Mouse (Mus musculus) heart, postnatal 36 days (tissue): Measurements from ENCODE around the gene Socs3. TPM values are rescaled to one million over a fixed set of nuclear protein-coding genes. Genes with fewer than 3 reads are reported as not detected.

ENCODE experiments used
- DNase-seq, 2 experiments: peaks; one replicate each; pipeline ENCODE4 v3.0.0; 2021 to 2022
- intact Hi-C: fragments of 180-260 bp; cut with DNase I; formaldehyde crosslinking; loops from one replicate; pipeline ENCODE4 v1.15.1; 2025
- total RNA-seq, 2 experiments: library from RNA; stranded (reverse); gene quantifications; 2 replicates each; pipeline ENCODE4 v1.2.3; 2021

The Socs3 gene
- total RNA-seq, 2 experiments from 2014 or later, result 3.4 to 3.8 TPM

GRCm38 (mm10) chr11:117960601-117961000 lies 9.2 kb downstream of the Socs3 start:
- intact Hi-C loops, result no loop called here
- no peak for DNase-seq

- intact Hi-C loops, result no loop called here
- DNase-seq, result peak in 1 of 2 experiments; percentile 59
Measured at GRCm38 (mm10) chr11:117959741-117960381, 10.0 kb downstream of the Socs3 start.

- intact Hi-C loops, result no loop called here
- DNase-seq, result no peak
Measured at GRCm38 (mm10) chr11:117959166-117959565, 10.7 kb downstream of the Socs3 start.

- intact Hi-C loops, result no loop called here
- no peak for DNase-seq
Measured at GRCm38 (mm10) chr11:117958197-117958596, 11.7 kb downstream of the Socs3 start.

GRCm38 (mm10) chr11:117955621-117956020 lies 14.2 kb downstream of the Socs3 start:
- intact Hi-C loops, result no loop called here
- DNase-seq, result no peak

GRCm38 (mm10) chr11:117954819-117955218 lies 15.0 kb downstream of the Socs3 start:
- intact Hi-C loops, result no loop called here

GRCm38 (mm10) chr11:117954094-117954493 lies 15.8 kb downstream of the Socs3 start:
- no peak for DNase-seq

More at GRCm38 (mm10) chr11:117954819-117955218, 15.0 kb downstream of the Socs3 start:
- no peak for DNase-seq

GRCm38 (mm10) chr11:117952174-117952933 lies 17.5 kb downstream of the Socs3 start:
- no peak for DNase-seq
- intact Hi-C loops, result no loop called here

More at GRCm38 (mm10) chr11:117954094-117954493, 15.8 kb downstream of the Socs3 start:
- intact Hi-C loops, result no loop called here

- DNase-seq, result no peak
- intact Hi-C loops, result no loop called here
Measured at GRCm38 (mm10) chr11:117951391-117951790, 18.5 kb downstream of the Socs3 start.

- intact Hi-C loops, result loop anchor here (5.0 kb wide), 1 partner anchor 37 kb away; no protein-coding TSS in a partner anchor
- DNase-seq, result peak; percentile 87 to 90
Measured at GRCm38 (mm10) chr11:117949392-117950091, 20.3 kb downstream of the Socs3 start.

GRCm38 (mm10) chr11:117946996-117947419 lies 22.8 kb downstream of the Socs3 start:
- no peak for DNase-seq
- intact Hi-C loops, result loop anchor here (5.0 kb wide), 1 partner anchor 35 kb away; no protein-coding TSS in a partner anchor

- intact Hi-C loops, result loop anchor here (5.0 kb wide), 1 partner anchor 34 kb away; no protein-coding TSS in a partner anchor
- DNase-seq, result no peak
Measured at GRCm38 (mm10) chr11:117946195-117946979, 23.5 kb downstream of the Socs3 start.

- intact Hi-C loops, result no loop called here
- DNase-seq, result no peak
Measured at GRCm38 (mm10) chr11:117941848-117942247, 28.0 kb downstream of the Socs3 start.

- intact Hi-C loops, result no loop called here
- no peak for DNase-seq
Measured at GRCm38 (mm10) chr11:117941325-117941834, 28.5 kb downstream of the Socs3 start.

- intact Hi-C loops, result no loop called here
- no peak for DNase-seq
Measured at GRCm38 (mm10) chr11:117940881-117941280, 29.0 kb downstream of the Socs3 start.

- intact Hi-C loops, result no loop called here
- peak; percentile 86 to 87 for DNase-seq
Measured at GRCm38 (mm10) chr11:117939741-117940285, 30.0 kb downstream of the Socs3 start.

GRCm38 (mm10) chr11:117939004-117939730 lies 30.7 kb downstream of the Socs3 start:
- DNase-seq, result no peak
- intact Hi-C loops, result no loop called here

GRCm38 (mm10) chr11:117936202-117936601 lies 33.6 kb downstream of the Socs3 start:
- intact Hi-C loops, result no loop called here
- peak; percentile 62 to 74 for DNase-seq

GRCm38 (mm10) chr11:117935616-117936015 lies 34.2 kb downstream of the Socs3 start:
- DNase-seq, result peak; percentile 70 to 76
- intact Hi-C loops, result loop anchor here (1.0 kb wide), 1 partner anchor 28 kb away; no protein-coding TSS in a partner anchor
